Mouse (Mus musculus) cortical plate, adult 2 months (tissue): ENCODE measurements at regions not wholly inside any gene's neighbourhood (a gene's known extent, or its start where the extent isn't known, plus 50 kb on each side); places are given as distances from the start of the nearest gene placed in this dataset.

Experiments used
- CTCF ChIP-seq: fragments of 200-500 bp; IDR thresholded peaks from 2 replicates; pipeline ENCODE4 v1.5.1; 2011; ENCODE audit warnings: mild to moderate bottlenecking, control low read depth, low read length; ENCODE audit not compliant: insufficient read depth; ENCODE audit errors: extremely low read depth
- POLR2A ChIP-seq: fragments of 200-500 bp; IDR thresholded peaks from 2 replicates; pipeline ENCODE4 v1.6.1; 2011; ENCODE audit warnings: mild to moderate bottlenecking, low read length, control low read depth; ENCODE audit not compliant: insufficient read depth; ENCODE audit errors: extremely low read depth

DNA sequence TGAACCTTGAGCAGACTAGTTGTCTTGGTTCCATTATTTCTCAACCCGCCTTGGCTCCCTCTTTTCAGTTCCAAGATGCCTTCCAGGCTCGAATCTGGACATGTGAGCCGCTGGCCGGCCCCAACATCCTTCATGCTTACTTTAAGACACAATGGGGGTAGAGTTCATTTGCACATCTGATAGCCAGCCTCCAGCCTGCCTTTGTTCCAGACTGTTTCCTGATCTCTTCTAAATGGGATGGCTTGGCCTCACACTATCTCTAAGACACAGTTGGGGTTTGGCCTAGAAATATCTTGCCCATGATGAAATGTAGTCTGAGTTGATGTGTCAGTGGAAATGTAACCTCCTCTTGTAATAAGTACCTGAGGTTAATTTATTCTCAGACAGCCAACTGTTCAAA lies 164.7 kb downstream of the Pah start:
- TF ChIP-seq CTCF (no peak), POLR2A (no peak)
